Mouse (Mus musculus) spleen, embryonic (tissue): ENCODE measurements around the gene Cyp26b1.

Experiments
- CTCF ChIA-PET: fragments of 350-600 bp; sonication (Branson Sonifier 250); formaldehyde crosslinking; loops from one replicate; lab custom pipeline; 2022; lab: Charles Lee

Cyp26b1 gene

GRCm38 (mm10) chr6:84588221-84588894 lies 5.3 kb downstream of the Cyp26b1 start:
- CTCF ChIA-PET: interaction anchor here (0.7 kb wide), 1 partner anchor 82 kb away, joined by 3 read pairs; no protein-coding TSS in a partner anchor

GRCm38 (mm10) chr6:84587471-84588101 lies 6.1 kb downstream of the Cyp26b1 start:
- CTCF ChIA-PET: interaction anchor here (0.7 kb wide), 1 partner anchor 83 kb away, joined by 3 read pairs; no protein-coding TSS in a partner anchor

- CTCF ChIA-PET: no interaction called here
Measured at GRCm38 (mm10) chr6:84586551-84587200, 7.0 kb downstream of the Cyp26b1 start.

DNA sequence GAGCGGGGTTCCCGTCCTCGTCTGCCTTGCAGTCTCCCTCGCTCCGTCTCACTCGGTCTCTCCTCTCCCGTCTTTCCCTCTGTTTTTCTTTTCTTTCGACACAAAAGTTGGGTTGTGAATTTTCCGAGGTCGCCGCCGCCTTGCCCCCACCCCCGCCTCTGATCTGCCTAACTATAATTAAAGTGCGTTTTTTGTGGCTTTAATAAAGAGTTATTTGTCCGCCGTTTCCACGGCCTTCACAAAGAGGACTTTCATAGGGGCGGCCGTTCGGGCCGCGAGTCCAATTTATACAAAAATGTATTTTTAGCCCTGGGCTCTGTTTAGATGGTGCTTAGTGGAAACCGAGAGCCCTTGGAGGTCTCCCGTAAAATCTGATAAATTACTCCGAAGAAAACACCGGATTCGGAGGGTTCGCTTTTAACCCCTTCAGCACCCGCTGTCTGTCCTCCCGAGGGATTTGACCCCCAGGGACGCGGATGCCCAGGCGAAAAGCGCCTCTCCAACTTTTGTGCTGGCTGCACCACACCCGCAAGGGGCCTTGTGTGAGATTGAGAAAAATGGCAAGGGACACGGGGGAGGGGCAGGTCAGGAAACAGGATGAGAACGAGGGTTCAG lies 7.9 kb downstream of the Cyp26b1 start:
- CTCF ChIA-PET: no interaction called here

DNA sequence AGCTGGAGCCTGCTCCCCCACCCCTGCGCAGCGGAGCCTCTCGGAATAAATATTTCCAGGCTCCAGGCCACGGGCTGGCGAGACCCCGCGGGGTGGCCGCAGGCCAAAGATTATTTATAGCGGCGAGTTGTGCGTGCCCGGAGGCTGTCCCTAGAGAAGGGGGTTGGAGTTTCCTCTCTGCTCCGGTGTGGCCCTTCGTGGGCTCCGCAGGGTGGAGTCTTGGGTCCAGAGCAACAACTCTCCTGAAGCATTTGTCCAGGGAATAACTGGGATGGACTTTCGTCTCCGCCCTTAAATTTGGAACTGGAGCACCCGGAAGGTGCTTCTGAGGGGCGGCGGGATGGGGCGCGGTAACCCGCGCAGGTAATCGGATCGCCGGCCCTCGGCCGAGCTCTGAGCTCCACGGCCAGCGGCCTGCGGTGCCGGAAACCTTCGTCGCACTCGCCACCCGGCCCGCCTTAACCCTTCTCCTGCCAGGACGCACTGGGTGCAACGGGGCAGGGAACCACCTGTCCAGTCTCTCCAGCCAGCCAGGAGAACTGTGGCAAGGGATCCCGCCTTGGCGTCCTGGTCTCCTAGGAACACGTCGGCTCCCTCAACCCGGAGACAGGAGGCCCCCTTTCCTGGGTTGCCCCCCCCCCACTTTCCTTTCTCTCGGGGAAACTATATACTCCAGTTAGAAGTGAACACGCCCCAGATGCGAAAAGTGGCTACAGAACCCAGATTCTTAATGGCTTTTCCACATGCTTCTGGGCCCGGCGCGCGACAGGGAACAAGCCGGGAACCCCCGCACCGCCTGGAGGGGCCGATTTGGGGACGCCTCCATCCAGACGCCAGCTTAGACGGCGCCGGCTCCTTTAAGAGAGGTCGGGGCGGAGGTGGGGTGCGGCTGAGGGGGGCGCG lies 8.7 kb downstream of the Cyp26b1 start:
- CTCF ChIA-PET: interaction anchor here (0.6 kb wide), 1 partner anchor 315 kb away, joined by 4 read pairs; no protein-coding TSS in a partner anchor

DNA sequence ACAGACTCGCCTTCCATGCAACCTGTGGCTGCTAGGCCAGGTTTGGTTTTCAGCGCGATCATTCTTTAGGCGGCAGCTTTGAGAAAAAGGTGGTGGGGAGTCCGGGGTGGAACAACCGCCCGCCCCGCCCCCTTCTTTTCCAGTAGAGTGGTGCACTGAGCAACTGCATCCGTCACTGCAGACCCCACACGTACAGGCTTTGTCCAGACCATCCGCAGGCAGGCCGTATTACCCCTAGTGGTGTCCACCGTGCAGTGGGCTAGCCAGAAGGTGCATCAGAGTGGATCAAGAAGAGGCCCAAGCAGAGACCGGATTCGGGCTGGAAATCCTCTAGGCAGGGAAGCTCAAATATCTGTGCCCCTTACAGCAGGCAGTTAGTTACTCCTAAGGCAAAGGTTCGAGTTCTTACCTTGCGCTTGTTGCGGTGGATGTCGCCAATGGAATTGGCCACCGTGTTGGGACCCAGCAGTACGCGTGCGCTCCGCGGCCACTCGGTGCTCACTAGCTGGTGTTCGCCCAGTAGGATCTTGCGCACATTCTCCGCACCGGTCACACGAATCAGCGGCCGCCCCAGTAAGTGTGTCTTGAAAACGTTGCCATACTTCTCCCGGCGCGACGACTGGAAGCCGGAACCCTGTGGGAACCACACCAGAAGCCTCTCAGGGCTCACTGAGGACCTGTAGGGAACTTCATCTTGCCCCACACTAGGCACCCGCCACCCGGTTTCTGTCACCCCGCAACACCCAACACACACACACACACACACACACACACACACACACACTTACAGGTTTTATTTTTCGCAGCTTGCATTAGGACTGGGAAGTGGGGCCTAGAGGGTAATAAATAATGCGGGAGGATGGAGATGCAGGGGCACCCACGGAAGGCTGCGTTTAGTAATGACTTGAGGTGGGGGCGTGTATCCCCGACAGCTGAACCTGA lies 9.6 kb downstream of the Cyp26b1 start:
- CTCF ChIA-PET: interaction anchor here (0.6 kb wide), 1 partner anchor 316 kb away, joined by 4 read pairs; no protein-coding TSS in a partner anchor

DNA sequence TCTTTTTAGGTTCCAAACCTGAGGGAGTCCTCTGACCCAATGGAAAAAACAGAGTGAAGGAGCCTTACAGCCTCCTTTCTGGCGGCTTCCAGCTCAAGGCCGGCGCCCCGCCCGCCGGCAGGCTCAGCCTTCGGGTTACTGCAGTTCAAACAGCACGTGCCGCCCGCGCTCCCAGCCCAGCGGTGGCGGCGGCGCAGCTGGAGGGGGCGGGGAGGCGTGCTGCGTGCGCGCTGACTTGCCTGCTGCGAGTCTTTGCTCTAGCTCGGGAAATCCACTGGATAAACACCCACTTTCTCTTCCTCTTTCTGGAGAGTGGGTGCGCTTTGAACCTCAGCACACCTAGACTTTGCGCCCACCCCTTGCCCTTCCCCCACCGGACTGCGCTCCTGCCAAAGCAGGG lies 10.3 kb downstream of the Cyp26b1 start:
- CTCF ChIA-PET: no interaction called here

GRCm38 (mm10) chr6:84582826-84583225 lies 10.9 kb downstream of the Cyp26b1 start:
- CTCF ChIA-PET: no interaction called here

GRCm38 (mm10) chr6:84581833-84582445 lies 11.8 kb downstream of the Cyp26b1 start:
- CTCF ChIA-PET: no interaction called here

GRCm38 (mm10) chr6:84580979-84581832 lies 12.5 kb downstream of the Cyp26b1 start:
- CTCF ChIA-PET: no interaction called here

DNA sequence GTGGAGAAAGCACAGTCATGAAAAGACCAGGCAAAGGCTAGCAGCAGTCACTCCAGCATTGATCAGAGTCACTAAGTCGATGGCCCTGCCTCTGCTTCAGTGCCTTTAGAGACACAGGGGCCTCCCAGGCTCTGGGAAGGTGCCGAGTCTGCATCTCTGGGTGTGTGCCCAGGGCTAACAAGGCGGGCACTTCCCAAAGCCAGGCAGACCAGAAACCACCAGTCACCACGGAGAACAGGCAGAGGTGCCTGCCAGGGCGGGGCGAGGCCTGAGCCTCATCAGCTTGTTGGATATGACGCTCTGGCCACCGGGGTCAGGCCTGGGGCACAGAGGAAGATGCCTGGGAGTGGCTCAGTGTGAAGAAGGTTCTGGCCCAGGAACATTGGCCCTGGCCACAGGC lies 14.2 kb downstream of the Cyp26b1 start:
- CTCF ChIA-PET: no interaction called here

DNA sequence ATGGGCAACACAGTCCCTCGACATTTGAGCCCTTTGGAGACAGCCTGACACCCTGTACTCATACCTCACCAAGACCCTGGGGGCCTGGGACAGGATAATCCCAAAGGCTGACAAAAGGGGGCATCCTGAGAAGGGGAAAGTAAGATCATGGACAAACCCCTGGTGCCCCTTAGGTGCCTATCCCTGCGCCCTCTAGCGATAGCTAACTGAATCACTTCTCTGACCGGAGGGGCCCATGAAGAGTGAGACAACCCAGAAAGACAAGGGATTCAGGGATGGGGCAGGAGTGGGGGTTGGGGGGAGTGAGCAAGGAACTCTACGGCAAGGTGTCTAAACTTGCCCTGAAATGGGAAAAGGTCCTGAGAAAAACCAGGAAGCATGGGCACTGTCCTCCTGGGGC lies 14.8 kb downstream of the Cyp26b1 start:
- CTCF ChIA-PET: no interaction called here

DNA sequence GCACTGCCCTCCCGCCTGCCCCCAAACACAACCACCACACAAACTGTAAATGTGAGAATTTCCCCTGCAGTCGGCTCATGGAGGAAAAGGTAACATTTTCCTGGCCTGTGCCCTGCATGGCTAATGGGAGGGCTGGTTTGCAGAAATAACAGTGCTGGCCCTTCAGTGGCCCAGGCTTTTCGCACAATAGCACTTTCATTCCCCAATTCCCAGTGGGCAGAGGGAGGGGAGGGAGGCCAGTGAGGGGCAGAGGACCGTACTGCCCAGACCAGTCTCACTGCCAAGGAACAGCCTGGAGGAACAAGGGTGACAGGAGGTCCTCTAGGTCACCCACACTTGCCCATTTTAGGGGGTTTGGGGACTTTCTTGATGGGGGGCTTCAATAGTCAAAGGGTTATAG lies 15.8 kb downstream of the Cyp26b1 start:
- CTCF ChIA-PET: no interaction called here

DNA sequence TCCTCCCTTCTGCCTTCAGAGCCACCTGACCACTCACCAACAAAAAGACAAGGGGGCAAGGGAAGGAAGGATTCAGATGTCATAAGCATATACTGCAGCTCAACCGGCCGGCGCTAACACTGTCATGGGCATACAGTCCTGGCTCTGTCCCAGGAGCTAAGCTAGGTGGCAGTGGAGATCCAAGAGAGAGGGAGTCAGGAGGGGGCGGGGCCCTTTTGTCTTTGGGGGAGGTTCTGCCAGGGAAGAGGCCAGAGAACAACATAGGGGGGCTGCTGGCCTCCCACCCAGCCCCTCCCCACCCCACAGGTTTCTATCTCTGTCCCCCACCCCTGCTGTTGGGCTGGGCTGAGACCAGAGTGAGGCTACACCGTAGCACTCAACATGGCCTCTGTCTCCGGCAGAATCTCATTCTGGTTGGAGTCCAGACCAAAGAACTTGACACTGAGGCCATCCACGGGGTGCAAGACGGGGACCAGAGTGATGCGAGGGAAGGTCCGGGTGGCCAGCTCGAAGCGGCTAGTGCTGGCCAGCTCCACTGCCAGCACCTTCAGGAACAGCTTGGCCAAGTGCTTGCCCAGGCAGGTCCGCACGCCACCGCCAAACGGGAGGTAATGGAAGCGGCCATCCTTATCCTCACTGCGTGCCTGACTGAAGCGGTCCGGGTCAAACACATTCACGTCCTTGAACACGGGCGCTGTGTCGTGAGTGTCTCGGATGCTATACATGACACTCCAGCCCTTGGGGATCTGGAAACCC lies 19.6 kb downstream of the Cyp26b1 start:
- CTCF ChIA-PET: no interaction called here

DNA sequence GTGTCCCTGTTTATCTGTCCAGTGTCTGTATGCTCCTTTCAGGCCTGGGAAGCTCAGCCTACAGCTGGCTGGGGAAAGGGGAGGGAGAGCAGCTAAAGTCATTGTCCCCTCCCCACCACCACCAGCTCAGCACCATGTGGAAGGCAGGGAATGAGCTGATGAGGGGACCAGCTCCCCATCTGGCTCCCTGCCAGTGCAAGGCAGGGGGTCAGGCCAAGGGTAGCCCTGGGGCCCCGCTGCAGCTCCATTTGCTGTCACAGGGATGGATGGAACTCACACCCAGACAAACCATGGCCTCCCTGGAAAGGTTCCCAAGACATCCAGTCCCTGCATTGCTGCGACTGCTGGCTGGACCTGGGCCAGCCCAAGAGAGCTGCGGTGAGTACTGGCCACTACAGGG lies 23.7 kb downstream of the Cyp26b1 start:
- CTCF ChIA-PET: interaction anchor here (0.6 kb wide), 1 partner anchor 33 kb away, joined by 4 read pairs; no protein-coding TSS in a partner anchor

- CTCF ChIA-PET: no interaction called here
Measured at GRCm38 (mm10) chr6:84569590-84569989, 24.1 kb downstream of the Cyp26b1 start.

- CTCF ChIA-PET: no interaction called here
Measured at GRCm38 (mm10) chr6:84568880-84569279, 24.8 kb downstream of the Cyp26b1 start.

DNA sequence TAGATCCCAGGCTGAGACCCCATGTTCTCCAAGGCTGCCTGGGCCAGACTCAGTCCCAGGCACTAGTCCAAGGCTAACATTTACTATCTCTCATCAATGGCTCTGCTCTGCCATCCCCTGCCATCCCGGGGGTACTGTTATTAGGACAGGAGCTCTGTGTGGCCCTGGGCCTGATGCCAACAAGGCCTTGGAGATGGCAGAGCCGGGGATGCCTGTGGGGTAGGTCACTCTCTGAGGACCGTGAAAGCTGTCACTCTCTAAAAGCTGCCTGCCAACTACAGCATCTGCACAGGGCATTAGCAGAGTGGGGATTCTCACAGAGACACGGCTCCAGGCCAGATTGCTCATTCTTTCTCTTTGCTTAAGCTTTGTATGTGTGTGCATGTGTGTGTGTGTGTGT lies 26.0 kb downstream of the Cyp26b1 start:
- CTCF ChIA-PET: no interaction called here
